Mouse (Mus musculus): ENCODE data around the gene Amotl1.
A peak's percentile ranks its signal among the peaks of the same experiment; 100 is the strongest.

Amotl1 gene

DNA sequence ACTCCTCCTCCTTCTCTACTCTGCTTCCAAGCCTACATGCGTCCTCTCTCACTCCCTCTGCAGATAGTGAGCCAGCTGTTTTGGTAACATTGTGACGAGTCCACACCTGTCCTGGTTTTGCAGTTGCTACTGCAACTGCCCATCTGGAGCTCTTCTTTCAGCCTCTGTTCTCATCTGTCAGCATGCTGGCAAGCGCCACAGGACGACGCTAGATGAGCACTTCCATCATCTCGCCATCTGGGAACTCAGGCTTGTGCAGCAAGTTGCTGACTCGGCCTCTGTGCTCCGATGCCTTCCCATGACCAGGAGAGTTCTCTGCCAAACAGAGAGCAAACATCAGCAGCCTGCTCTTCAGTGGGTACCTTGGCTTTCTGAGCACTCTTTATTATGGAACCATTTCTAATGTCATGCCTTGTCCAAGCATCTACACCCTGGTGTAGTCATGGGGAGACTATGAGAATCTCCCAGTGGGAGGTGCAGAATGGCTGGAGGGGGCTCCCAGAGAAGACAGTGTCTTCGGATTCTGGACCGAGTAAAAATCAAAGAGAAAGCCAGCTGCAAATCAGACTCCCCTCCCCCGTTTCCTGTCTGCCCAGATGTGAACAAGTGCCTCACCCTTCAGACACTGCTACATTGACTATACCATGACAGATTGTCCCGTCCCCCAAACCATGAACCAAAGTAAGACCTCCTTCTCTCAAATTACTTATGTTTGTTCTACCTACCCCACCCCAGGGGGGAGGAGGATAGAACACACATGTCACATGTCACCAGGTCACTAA, 97.1 kb downstream of the Amotl1 start:
- DNase-seq (ENCODE audit: low spot score in 2 of 2): no peak

DNA sequence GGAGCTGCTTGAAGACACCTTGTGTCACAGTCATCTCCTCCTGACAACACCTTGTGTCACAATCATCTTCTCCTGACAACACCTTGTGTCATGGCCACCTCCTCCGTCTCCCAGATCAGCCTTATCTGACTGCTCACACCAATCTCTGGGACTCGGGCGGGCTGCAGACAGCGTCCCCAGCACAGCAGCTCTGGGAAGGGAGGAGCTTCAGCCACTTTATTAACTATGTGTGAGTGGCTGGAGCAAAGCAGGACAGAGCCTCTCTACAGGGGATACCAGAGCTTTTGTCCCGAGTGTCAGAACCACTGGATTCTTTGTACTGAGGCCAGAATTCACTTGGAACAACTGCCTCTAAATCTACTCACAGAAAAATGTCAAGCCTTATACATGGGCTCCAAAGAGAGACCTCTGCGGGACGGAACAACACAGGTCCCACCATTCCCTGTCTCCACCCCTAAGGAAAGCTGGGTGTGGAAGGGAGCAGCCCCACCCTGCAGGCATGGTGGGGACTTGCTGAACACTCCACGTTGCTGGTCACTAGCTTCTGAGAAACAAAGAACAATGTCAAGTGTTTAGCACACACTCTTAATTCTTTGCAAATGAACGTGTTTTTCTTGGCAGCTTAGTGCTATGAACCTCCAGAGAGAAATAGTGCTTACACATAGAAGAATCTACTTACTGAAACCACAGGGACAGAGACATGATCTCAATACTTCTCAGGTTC, 100.7 kb downstream of the Amotl1 start:
- DNase-seq (ENCODE audit: low spot score in 2 of 2): no peak

DNA sequence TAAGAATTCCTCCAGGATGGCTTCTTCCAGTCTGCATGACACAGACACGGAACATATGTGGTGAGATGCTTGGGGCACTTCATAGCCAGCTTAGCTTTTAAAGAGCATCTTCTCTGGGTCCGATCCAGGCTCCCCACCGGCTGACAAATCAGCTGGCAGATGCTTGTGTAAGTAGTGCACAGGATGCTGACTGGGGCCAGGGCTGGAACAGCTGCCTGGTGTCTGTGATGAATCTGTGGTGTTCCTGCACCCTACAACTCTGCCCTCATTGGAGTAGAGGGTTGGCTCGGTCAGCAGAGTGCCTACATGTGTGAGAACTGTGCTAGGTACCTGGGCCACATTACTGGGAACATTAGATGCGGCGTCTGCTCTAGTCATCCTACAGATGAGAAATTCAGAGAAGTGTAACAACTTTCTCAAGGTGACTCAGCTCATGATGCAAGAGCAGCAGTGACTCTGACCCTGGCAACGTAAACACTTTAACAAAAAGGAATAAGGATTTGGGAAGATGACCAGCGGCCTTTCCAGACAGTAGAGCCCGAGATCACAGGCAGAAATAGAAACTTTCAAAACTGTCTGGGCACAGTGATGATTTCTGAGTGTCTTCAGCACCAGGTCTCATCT, 109.9 kb downstream of the Amotl1 start:
- DNase-seq (ENCODE audit: low spot score in 2 of 2): no peak

DNA sequence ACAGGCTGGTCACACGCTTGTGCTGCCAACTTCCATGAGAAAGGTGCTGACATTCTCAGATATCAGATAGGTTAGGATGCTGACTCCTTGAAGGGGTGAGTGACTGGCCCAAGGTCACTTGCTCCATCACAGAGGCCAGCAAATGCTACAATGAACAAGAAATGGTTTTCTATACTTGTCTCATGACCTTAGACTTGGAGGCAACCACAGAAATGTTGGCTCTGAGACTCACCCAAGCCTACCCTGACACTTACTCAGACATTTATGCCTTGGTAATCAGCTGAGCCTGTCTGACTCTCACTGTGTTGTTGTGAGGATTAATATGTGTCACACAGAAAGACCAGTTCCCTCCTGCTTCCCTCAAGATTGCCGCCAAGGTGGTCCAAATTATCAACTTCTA, 111.2 kb downstream of the Amotl1 start:
- no peak for DNase-seq (ENCODE audit: low spot score in 2 of 2)

DNA sequence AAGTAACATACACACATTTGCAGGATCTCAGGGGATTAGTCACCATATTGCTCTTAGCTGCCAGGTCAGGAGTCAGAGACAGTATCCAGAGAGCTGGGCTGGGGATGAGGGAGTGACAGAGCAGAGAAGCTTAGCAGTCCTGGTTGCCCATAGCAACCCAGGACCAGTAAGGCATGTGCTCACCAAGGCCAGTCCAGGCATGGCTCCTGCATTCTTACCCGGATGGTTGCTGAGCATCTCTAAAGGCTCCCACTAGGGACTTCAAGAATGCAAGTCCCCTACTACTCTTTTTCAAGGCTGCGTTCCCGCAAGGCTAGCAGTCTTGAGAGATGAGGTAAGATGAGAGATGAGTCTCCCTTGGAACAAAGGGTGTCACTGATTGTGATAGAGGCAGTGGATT, 112.6 kb downstream of the Amotl1 start:
- no peak for DNase-seq (ENCODE audit: low spot score in 2 of 2)

DNA sequence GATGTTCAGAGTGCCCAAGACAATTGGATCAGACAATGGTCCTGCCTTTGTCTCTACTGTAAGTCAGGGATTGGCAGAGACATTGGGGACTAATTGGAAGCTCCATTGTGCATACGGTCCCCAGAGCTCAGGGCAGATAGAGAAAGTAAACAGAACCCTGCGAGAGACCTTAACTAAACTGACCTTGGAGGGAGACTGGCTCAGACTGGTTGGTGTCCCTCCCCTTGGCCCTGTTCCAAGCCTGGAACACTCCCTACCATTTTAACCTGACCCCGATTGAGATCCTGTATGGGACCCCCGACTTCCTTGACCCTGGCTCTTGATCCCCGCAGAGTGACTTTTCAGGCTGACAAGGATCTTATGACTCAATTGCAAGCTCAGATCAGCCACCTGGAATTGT, 114.9 kb downstream of the Amotl1 start:
- DNase-seq (ENCODE audit: low spot score in 2 of 2): no peak

DNA sequence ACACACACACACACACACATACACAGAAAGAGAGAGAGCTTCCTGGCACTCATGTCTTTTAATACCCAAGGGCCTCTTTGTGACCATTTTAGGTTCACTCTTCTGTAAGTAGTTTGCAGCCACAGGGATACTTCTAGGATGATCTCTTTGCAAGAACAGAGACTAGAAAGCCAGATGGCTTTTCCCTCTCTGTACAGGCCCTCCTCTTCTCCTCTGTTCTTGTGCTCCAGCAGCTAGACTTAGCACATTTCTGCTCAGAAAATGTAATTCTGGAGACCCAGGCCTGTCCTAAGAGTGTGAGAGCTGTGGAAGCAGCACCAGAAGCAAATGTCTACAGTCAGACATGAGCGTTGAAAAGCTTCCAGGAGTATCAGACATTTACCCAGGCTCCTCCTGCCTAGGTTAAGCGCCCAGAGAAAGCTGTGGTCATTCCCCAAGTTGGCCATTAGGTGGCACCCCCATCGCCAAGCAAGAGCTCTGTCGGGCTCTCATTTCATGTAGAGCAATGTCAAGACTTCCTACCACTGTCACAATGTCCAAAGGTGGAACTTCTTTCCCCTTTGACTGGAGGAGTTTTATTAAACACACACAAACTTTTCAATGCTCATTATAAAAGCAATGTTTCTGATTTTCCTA, 121.3 kb downstream of the Amotl1 start:
- peak; percentile 47 to 72 for DNase-seq (ENCODE audit: low spot score in 2 of 2)

DNA sequence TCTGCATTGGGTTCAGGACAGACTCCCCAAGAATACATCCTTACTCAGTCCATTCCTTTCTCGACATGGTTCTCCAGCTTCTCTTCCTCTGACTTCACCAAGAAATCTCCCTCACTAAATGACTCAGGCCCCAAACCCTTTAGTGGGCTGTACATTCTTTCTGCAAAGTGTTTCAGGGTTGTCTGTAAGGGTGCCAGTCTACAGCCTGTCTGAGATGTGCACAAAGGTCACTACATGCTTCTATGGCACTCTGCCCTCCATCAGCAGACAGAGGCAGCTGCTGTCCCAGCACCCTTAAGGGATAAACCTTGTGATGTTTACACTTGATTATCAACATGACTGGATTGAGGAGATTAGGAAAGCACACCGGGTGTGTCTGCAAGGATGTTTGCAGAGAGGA, 123.2 kb downstream of the Amotl1 start:
- no peak for DNase-seq (ENCODE audit: low spot score in 2 of 2)

DNA sequence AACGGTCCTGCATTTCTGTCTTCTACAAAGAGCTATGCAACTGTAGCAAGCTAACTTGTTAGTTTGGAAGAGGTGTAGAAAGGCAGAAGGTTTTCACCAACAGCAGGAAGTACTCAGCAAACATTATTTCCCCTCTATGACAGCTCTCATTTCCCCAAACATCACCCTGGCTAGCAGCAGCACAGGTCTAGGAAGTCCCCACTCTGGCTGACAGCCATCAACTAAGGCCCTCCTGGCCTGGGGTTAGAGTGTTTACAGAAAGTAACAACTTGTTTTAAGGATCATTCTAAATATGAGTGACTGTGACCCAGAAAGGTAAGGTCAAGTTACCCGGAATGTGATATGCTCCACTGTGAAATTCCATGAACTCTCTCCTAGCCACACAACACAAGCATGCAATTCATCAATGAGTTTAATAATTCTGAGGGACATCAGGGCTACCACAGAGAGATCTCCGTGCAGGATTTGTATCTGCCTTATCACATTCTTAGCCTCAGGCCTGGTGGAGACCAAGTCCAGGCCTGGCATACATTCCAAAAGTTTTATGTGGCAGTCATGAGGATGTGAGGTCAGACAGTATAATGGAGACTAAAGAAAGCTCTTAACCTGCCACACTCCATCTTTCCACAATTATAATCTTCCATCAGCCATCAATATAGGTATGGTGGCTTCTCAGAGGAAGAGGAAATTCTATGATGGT, 123.7 kb downstream of the Amotl1 start:
- no peak for DNase-seq (ENCODE audit: low spot score in 2 of 2)

DNA sequence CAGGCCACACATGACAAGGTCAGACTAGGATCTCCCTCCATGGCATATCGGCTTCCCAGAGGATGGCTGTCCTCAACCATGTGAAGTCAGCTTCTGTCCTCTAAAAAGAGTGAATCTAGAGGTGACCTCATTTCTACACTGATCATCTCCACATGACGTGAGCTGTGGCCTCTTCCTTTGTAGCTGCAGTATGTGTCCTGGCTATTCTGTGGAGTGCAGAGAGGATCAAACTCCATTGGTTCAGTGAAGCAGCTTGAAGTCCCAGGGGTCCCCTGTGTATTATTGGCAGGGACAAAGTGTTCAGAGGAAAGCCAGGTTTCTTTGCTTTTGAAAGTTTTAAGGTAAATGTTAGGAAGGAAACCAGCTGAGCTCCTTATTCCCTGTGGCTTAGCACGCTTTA, 126.8 kb downstream of the Amotl1 start:
- no peak for DNase-seq (ENCODE audit: low spot score in 2 of 2)

DNA sequence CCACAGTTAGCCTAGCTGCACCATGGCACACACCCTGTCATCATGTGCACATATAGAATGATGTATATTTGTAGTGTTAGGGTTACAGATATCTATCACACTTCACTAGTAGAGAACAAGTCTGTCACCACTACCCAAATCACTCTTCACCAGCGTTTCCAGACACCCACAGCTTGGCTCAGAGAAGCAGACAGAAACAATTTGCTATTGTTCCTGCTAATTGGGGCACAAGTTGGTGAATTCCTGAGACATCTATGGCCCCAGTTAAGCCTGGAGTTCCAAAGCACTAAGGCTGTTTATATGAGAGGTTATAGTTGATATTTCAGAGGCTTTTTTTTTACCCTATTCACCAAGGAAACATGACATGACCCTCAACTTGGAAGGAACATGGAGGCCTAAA, 127.6 kb downstream of the Amotl1 start:
- no peak for DNase-seq (ENCODE audit: low spot score in 2 of 2)

DNA sequence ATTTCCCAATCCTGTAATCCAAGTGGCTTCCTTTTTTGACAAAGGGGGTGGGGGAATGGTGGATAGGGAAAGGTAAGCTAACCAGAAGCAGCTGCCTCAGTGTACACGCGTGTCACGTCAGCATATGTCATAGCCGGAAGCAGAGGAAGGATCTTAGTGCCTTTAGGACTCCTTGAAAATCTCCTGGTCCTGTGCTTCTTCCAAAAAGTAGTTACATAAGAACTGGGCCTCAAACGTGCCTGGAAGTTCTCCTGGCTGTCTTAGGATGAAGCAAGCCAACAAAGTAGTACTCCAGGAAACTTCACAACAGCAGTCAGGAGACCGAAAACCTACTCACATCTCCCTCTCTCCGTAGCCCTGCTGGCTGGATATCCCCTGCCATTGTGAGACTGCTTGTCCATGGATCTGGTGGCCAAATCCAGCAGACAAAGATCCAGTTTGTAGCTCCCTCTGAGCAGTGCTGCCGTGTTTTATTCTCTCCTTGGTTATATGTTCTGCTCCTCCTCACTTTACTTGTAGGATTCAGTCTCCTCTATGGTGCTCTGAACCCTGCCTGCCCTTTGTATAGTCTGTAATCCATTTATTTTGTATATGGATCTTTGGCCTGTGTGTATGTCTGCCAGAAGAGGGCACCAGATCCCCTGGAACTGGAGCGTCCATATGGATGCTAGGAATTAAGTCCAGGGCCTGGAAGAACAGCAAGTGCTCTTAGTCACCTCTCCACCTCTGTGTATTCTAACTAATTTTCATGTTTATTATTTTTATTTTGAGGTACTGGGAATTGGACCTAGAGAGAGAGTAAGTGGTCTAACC, 132.0 kb downstream of the Amotl1 start:
- DNase-seq (ENCODE audit: low spot score in 2 of 2): no peak

DNA sequence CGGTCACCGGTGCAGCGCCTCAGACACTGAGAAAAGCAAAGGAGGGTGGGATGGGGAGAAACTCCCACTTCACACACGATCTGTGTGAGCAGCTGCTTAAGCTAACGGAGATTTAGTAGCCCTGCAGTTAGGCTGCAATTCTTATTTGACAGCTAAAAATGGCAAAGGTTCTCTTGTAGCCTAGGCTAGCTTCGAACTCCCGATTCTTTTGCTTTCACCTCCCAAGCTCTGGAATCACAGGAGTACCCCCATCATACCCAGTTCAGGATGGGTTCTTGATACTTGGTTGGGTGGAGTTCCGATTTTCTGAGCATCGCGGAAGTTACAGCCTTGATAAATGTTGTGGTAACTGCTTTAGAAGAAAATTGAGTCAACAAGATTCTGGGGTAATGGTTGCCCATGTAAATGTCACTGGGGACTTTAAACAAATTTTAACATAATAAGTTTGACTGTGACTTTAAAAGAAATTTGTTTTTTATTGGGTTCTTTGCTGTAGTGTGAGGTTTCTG, 143.9 kb downstream of the Amotl1 start:
- no peak for DNase-seq (ENCODE audit: low spot score in 2 of 2)

DNA sequence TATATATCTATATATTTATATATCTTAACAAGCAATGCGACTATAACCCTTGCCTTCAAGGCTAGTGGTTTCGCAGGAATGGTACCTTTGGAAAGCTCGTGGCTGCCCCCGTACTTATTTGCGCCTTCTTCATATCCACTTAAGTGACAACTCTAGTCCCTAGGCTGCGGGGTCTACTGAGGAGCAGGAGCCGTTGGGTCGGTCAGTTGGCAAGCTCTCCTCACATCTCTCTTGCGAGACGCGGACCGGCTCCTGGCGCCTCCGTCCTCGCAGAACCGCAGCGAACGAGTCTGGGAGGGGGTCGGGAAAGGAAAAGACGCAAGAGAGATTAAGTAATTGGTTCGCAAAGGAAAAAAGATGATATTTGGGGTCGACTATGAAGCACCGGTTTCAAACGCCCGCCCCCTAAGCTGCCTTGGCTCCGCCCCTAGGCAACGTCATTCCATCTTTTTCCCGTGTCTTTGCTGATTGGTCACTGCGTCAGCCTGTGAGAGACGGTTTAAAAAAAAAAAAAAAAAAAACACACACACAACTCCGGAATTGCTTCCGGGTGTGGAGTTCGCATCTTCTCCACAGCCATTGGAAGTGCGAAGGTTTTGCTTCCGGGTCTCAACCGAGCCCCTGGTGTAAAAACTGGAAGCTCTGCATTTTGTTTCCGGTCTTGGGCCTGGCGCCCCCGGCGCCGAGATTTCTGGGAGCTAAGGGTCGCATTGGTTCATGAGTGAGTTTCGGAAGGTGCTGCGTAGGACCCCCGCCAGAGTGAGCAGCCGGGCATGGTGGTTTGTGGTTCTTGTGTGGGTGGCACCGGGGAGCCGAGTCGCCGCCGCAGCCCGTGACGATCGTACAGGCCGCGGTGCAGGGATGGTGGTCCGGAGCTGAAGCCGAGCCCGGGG, 144.6 kb downstream of the Amotl1 start, which contains the start of the genes Kdm4d and Cwc15:
TSS of gene Kdm4d (minus strand) at position 460 of the 893 bp plus-strand sequence.
TSS of gene Cwc15 (plus strand) at position 595 of the 893 bp plus-strand sequence.
- DNase-seq (ENCODE audit: low spot score in 2 of 2): peak; percentile 84 to 89

DNA sequence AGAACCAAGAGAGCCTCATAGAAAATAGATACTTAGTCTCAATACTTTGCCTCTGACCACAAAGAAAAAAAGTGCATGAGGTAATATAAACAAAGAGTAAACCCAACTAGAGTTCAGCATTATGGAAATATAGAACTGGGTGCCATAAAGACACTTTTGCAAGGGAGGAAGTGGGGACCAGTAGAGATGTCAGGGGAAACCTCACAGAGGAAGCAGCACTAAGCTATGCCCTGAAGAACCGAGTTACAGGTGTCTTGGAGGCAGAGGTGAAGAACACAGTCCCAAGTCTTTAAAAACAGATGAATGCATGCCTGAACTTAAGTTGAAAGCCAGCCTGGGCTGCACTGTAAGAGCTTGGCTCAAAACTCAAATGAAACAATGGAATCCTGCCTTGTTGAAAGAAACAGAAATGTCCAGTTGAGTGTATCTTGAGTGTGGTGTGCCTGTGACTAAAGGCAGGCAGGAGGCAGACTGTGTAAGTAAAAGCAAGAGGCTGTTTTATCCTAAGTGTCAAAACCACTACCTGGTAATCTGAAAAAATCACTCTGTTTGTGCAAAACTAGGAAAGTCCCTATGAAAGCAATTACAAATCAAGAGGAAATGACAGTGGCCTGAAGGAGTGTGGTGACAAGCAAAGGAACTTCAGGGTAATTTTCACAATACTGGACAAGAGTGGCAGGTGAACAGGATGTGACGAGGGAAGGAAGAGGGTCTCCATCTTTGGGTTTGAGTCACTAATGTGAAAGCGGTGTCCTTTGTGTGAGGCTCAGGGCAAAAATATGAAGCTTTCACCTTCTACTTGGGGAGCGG, 145.8 kb downstream of the Amotl1 start:
- DNase-seq (ENCODE audit: low spot score in 2 of 2): no peak
